Mouse (Mus musculus) limb, embryonic 13.5 days (tissue): ENCODE results near the gene Ep300. TPM values are rescaled to one million over a fixed set of nuclear protein-coding genes. Genes with fewer than 3 reads are reported as not detected.
A peak's percentile ranks its signal among the peaks of the same experiment; 100 is the strongest.
"Not testable (repeated sequence)": the region's sequence is repeated elsewhere in the genome, so short reads cannot be mapped to it uniquely, and the experiment has no call there.

ENCODE experiments used
- ATAC-seq: fragments of 200-750 bp; cut with Nextera tagmentation; 2 replicates; pipeline ENCODE4 v1.8.0; 2017; ENCODE audit warnings: low read depth, moderate number of reproducible peaks, moderate TSS enrichment; ENCODE audit not compliant: low FRiP score
- H3K27ac ChIP-seq: fragments of 300-500 bp; sonication (generic); 2 replicates; pipeline ENCODE4 v1.5.1; 2015; ENCODE audit warnings: inconsistent platforms, mild to moderate bottlenecking, moderate library complexity
- H3K27me3 ChIP-seq: fragments of 300-500 bp; sonication (generic); 2 replicates; pipeline ENCODE4 v1.6.1; 2015; ENCODE audit warnings: mild to moderate bottlenecking, inconsistent platforms
- H3K36me3 ChIP-seq: fragments of 300-500 bp; sonication (generic); 2 replicates; pipeline ENCODE4 v1.6.1; 2015; ENCODE audit warnings: inconsistent platforms, mild to moderate bottlenecking, moderate library complexity
- H3K4me1 ChIP-seq: fragments of 300-500 bp; sonication (generic); 2 replicates; pipeline ENCODE4 v1.6.1; 2015; ENCODE audit warnings: inconsistent platforms
- H3K4me2 ChIP-seq: fragments of 300-500 bp; sonication (generic); replicated peaks from 2 replicates; pipeline ENCODE4 v1.6.1; 2015; ENCODE audit warnings: inconsistent platforms, mild to moderate bottlenecking, moderate library complexity
- H3K4me3 ChIP-seq: fragments of 300-500 bp; sonication (generic); 2 replicates; pipeline ENCODE4 v1.5.1; 2015; ENCODE audit warnings: moderate library complexity, mild to moderate bottlenecking, inconsistent platforms
- H3K9ac ChIP-seq: fragments of 300-500 bp; sonication (generic); 2 replicates; pipeline ENCODE4 v1.6.1; 2015; ENCODE audit warnings: mild to moderate bottlenecking, inconsistent platforms
- H3K9me3 ChIP-seq: fragments of 300-500 bp; sonication (generic); 2 replicates; pipeline ENCODE4 v1.6.1; 2016; ENCODE audit warnings: inconsistent platforms
- WGBS: fragments of 180-500 bp; shearing (Covaris S2); methylation state at CpG from one replicate; pipeline ENCODE4 v1.1.7; 2015; 5-methylcytosine and 5-hydroxymethylcytosine counted together
- microRNA-seq: library from miRNA; unstranded; fragments of <30 nt; microRNA quantifications from one replicate; pipeline ENCODE4, GENCODE M21; 2016
- polyA plus RNA-seq: library from polyadenylated mRNA; unstranded; fragments of >200 nt; fragmentation: Nextera tagmentation; extraction: Ambion mirVana; gene quantifications from 2 replicates; pipeline ENCODE4 v1.2.1, GENCODE M21; 2015

The Ep300 gene
- polyA plus RNA-seq, 1 experiment from 2014 or later = 16.6 TPM

GRCm38 (mm10) chr15:81693967-81694881, 109.1 kb downstream of the Ep300 start:
- under 1% methylated on average over 88 of the region's 107 CpGs for WGBS
- peak overlapping the region; percentile 11; the same call in 1 of the 2 replicates for H3K27ac ChIP-seq
- H3K36me3 ChIP-seq = no peaks in the 10 kb centered on the region; the same call in 1 of the 2 replicates
- ATAC-seq = peak; percentile 82
- H3K4me1 ChIP-seq = peaks cover 19% of the 10 kb centered on the region
- H3K27me3 ChIP-seq = peaks cover 43% of the 10 kb centered on the region
- peak overlapping the region; percentile 94 for H3K4me2 ChIP-seq
- H3K9me3 ChIP-seq = no peaks in the 10 kb centered on the region
- peak overlapping the region; percentile 69 for H3K4me3 ChIP-seq
- H3K9ac ChIP-seq = peak overlapping the region; percentile 87

DNA sequence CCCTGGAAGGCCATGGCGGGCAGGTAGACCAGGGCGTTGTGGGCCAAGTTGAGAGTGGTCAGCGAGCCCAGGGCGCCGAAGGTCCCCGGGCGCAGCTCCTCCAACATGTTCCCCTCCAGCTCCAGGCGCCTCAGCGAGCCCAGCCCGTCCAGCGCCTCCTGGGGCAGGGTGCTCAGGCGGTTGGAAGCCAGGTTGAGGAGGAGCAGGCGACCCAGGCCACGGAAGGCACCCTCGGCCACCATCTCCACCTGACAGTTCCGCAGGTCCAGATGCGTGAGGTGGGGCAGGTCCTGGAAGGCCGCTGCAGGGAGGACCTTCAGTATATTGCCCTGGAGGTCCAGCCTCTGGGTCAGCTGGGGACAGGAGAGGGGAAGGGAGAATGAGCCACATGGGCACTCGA, 109.7 kb downstream of the Ep300 start:
- Histone ChIP-seq H3K4me3 (peak overlapping the region; percentile 69), H3K36me3 (no peaks in the 10 kb centered on the region; the same call in 1 of the 2 replicates), H3K9me3 (no peaks in the 10 kb centered on the region), H3K4me2 (peak overlapping the region; percentile 94), H3K27ac (no peak overlapping the region), H3K9ac (peak overlapping the region; percentile 87), H3K4me1 (peaks cover 19% of the 10 kb centered on the region), H3K27me3 (peaks cover 43% of the 10 kb centered on the region)
- no peak for ATAC-seq
- 26% methylated on average over 17 of the region's 19 CpGs for WGBS

GRCm38 (mm10) chr15:81697175-81697574, 112.0 kb downstream of the Ep300 start, which contains the start of gene Chadl:
Gene Chadl (minus strand): TSS chr15:81697287.
- WGBS = 50% methylated on average over 7 of the region's 7 CpGs
- H3K27me3 ChIP-seq = peaks cover 35% of the 10 kb centered on the region
- H3K36me3 ChIP-seq = no peaks in the 10 kb centered on the region; the same call in 1 of the 2 replicates
- peaks cover 19% of the 10 kb centered on the region for H3K4me1 ChIP-seq
- H3K9me3 ChIP-seq = no peaks in the 10 kb centered on the region
- H3K4me2 ChIP-seq = peak within 1 kb of the TSS; percentile 50
- peak within 1 kb of the TSS; percentile 84 for H3K27ac ChIP-seq
- H3K4me3 ChIP-seq = peak within 1 kb of the TSS; percentile 34
- peak within 1 kb of the TSS; percentile 53 for H3K9ac ChIP-seq
- ATAC-seq = peak; percentile 49; the same call in 1 of the 2 replicates

GRCm38 (mm10) chr15:81697847-81698246, 112.7 kb downstream of the Ep300 start:
- WGBS = 42% methylated on average over 3 of the region's 3 CpGs

GRCm38 (mm10) chr15:81698532-81698931, 113.4 kb downstream of the Ep300 start:
- Histone ChIP-seq H3K27me3 (peaks cover 22% of the 10 kb centered on the region), H3K4me2 (no peak overlapping the region), H3K9ac (no peak overlapping the region), H3K36me3 (peaks cover 8% of the 10 kb centered on the region), H3K9me3 (no peaks in the 10 kb centered on the region), H3K27ac (no peak overlapping the region), H3K4me3 (no peak overlapping the region), H3K4me1 (peaks cover 10% of the 10 kb centered on the region)
- no peak for ATAC-seq
- 83% methylated on average over 2 of the region's 2 CpGs for WGBS

More at GRCm38 (mm10) chr15:81697847-81698246, 112.7 kb downstream of the Ep300 start:
- Histone ChIP-seq H3K27ac (peak overlapping the region; percentile 84; the same call in 1 of the 2 replicates), H3K36me3 (peaks cover under 1% of the 10 kb centered on the region; the same call in 1 of the 2 replicates), H3K9me3 (no peaks in the 10 kb centered on the region), H3K27me3 (peaks cover 29% of the 10 kb centered on the region), H3K9ac (peak overlapping the region; percentile 53; the same call in 1 of the 2 replicates), H3K4me1 (peaks cover 16% of the 10 kb centered on the region), H3K4me2 (peak overlapping the region; percentile 50; the same call in 1 of the 2 replicates), H3K4me3 (0 out of 2 replicates have a peak overlapping the region, but pooled peaks have one; percentile 34)
- ATAC-seq = no peak

DNA sequence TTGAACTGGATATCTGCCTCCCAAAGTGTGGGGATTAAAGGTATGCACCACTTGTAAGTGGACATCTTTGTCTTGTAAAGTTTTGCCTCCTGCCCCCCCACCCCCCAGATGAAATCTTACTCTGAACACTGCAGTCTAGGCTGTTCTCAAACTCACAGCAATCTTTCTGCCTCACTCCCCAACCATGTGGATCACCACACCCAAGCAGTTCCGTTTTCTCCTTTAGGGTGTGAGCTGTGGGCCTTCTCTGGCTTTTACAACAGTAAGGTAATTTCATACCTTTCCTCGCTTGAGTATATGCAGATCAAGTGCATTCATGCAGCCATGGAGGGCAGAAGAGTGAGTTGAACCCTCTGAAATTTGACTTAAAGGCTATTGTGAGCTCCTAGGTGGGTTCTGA, 115.0 kb downstream of the Ep300 start:
- Histone ChIP-seq H3K9me3 (no peaks in the 10 kb centered on the region), H3K9ac (no peak overlapping the region), H3K4me2 (no peak overlapping the region), H3K4me1 (no peaks in the 10 kb centered on the region), H3K4me3 (no peak overlapping the region), H3K27me3 (peaks cover 7% of the 10 kb centered on the region), H3K36me3 (peaks cover 24% of the 10 kb centered on the region), H3K27ac (no peak overlapping the region)
- WGBS = 61% methylated on average over 2 of the region's 2 CpGs
- no peak for ATAC-seq

DNA sequence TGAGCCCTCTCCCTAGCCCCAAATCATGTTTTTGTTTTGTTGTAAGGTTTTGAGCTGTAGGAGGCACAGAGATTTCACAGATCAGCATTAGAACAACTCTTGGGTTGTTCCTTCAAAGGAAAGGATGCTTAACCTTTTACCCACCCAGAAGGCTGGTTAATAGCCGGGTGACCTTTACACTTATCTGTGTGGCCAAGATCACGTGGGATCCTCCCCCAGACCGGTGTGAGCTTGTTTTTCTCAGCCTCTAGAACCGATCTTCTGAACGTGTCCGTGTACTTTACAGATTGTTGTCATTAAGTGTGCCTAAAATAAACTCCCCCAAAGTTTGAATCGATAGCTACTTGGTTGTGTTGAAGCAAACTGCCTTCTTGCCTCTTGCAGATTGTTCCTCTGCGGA, 115.5 kb downstream of the Ep300 start:
- Histone ChIP-seq H3K36me3 (peaks cover 28% of the 10 kb centered on the region), H3K4me3 (no peak overlapping the region), H3K27ac (no peak overlapping the region), H3K9me3 (no peaks in the 10 kb centered on the region), H3K4me2 (no peak overlapping the region), H3K27me3 (peaks cover 6% of the 10 kb centered on the region), H3K4me1 (no peaks in the 10 kb centered on the region), H3K9ac (no peak overlapping the region)
- 86% methylated on average over 8 of the region's 8 CpGs for WGBS
- ATAC-seq = no peak

DNA sequence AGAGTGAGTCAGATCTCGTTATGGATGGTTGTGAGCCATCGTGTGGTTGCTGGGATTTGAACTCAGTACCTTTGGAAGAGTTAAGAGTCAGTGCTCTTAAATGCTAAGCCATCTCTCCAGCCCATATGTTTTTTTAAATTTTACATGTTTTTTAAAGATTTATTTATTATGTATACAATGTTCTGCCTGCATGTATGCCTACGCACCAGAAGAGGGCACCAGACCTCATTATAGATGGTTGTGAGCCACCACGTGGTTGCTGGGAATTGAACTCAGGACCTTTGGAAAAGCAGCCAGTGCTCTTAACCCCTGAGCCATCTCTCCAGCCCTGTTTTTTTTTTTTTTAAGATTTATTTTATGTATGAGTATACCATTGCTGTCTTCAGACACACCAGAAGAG, 116.2 kb downstream of the Ep300 start:
- peaks cover 36% of the 10 kb centered on the region for H3K36me3 ChIP-seq
- H3K9ac ChIP-seq, ATAC-seq, H3K27me3 ChIP-seq, H3K4me2 ChIP-seq, H3K4me1 ChIP-seq, H3K4me3 ChIP-seq, H3K9me3 ChIP-seq, H3K27ac ChIP-seq: not testable (repeated sequence)
- WGBS = 74% methylated on average over 4 of the region's 4 CpGs

Small RNAs within 50 kb of the gene (microRNA-seq; reads per million reads assigned to microRNA genes)
- not detected for gene Gm23880

Other genes with a start within 250 kb of the Ep300 start
- gene Slc25a17, start 224.5 kb upstream of the Ep300 start, polyA plus RNA-seq = 117 and 119 TPM in 2 replicates
- gene St13, start 185.3 kb upstream of the Ep300 start, polyA plus RNA-seq = 185 and 189 TPM in 2 replicates
- 12.2 and 12.6 TPM in 2 replicates for gene Xpnpep3, start 185.2 kb upstream of the Ep300 start, polyA plus RNA-seq
- gene Dnajb7, start 177.1 kb upstream of the Ep300 start, polyA plus RNA-seq = 2.5 and 2.9 TPM in 2 replicates
- 491 and 554 TPM in 2 replicates for gene Rbx1, start 119.1 kb upstream of the Ep300 start, polyA plus RNA-seq
- 20.9 and 23.5 TPM in 2 replicates for gene L3mbtl2, start 78.5 kb downstream of the Ep300 start, polyA plus RNA-seq
- gene Chadl, start 111.9 kb downstream of the Ep300 start, polyA plus RNA-seq = 15.5 and 17.1 TPM in 2 replicates
- 39.5 and 40.4 TPM in 2 replicates for gene Zc3h7b, start 159.7 kb downstream of the Ep300 start, polyA plus RNA-seq
- 98.8 and 107 TPM in 2 replicates for gene Rangap1, start 160.2 kb downstream of the Ep300 start, polyA plus RNA-seq
- 25.4 and 26.0 TPM in 2 replicates for gene Tef, start 217.1 kb downstream of the Ep300 start, polyA plus RNA-seq